Mouse (Mus musculus) G1E (cell line): ENCODE measurements at regions not wholly inside any gene's neighbourhood (a gene's known extent, or its start where the extent isn't known, plus 50 kb on each side); places are given as distances from the start of the nearest gene placed in this dataset.
"Not testable (repeated sequence)": the region's sequence is repeated elsewhere in the genome, so short reads cannot be mapped to it uniquely, and the experiment has no call there.

Experiments
- CTCF ChIP-seq: IDR thresholded peaks from 2 replicates; pipeline ENCODE4 v1.5.1; 2012; ENCODE audit warnings: low read depth, low read length, inconsistent platforms, mixed read lengths
- POLR2AphosphoS5 ChIP-seq: IDR thresholded peaks from 2 replicates; pipeline ENCODE4 v1.6.1; 2012; ENCODE audit warnings: low read depth, low read length, inconsistent platforms; ENCODE audit not compliant: insufficient replicate concordance

GRCm38 (mm10) chr12:18140381-18141055 lies 373.8 kb upstream of the 5730507C01Rik start:
- not testable (repeated sequence) for TF ChIP-seq CTCF, POLR2AphosphoS5
